10 mouse cellular contexts compared by ENCODE assay signal in genomic region chr11:46128548-46128945, GRCm38 (mm10). TPM values are rescaled to one million over a fixed set of nuclear protein-coding genes. Genes with fewer than 3 reads are reported as not detected.
DNase-seq lines count a peak whose midpoint lies in the region; ATAC-seq and TF ChIP-seq lines count a peak whose summit lies in the region.
"Had no signal": no experiment of that assay in that cellular context is flagged by ENCODE, and none has a peak within 500 bp of the region (broad histone marks: within the 10 kb centered on the region; RNA-seq: fewer than 3 reads in every experiment).

No protein-coding gene starts in this region.

- ATAC-seq in kidney, embryonic 16.5 days (ENCODE audit: low FRiP score, low TSS enrichment): no peak

- no peaks in the 10 kb centered on the region for H3K27me3 ChIP-seq in kidney, embryonic 16.5 days (ENCODE audit: insufficient read depth, low read length)
- H3K27me3 ChIP-seq: embryonic facial prominence, embryonic 13.5 days; neural tube, embryonic 12.5 days had no signal

- H3K27ac ChIP-seq in kidney, embryonic 16.5 days (ENCODE audit: low read length): no peak overlapping the region
- no peak overlapping the region for H3K27ac ChIP-seq in embryonic fibroblast, embryonic 13.5 days (ENCODE audit: insufficient read depth, low read length)
- H3K27ac ChIP-seq: embryonic facial prominence, embryonic 13.5 days; neural tube, embryonic 12.5 days had no signal

- peak; percentile 74 for DNase-seq in kidney, adult 18-20 months
- peak; percentile 88 for DNase-seq in adrenal gland, postnatal 10 days
- DNase-seq in heart, postnatal 36 days: peak; percentile 87 to 90
- peak; percentile 34 to 62 for DNase-seq in left cerebral cortex, postnatal 36 days (ENCODE audit: low spot score in 2 of 2)
- peak; percentile 3 to 79 for DNase-seq in natural killer cell, adult 2 months (ENCODE audit: low spot score in 2 of 2)
- peak; percentile 92 for DNase-seq in thymus, postnatal 4 days

- peaks cover 2% of the 10 kb centered on the region; the same call in 1 of the 2 replicates for H3K4me1 ChIP-seq in kidney, embryonic 16.5 days (ENCODE audit: insufficient read depth, low read length)
- no peaks in the 10 kb centered on the region for H3K4me1 ChIP-seq in embryonic fibroblast, embryonic 13.5 days (ENCODE audit: control insufficient read depth, insufficient read depth, low read length)
- H3K4me1 ChIP-seq: embryonic facial prominence, embryonic 13.5 days; neural tube, embryonic 12.5 days had no signal

- TF ChIP-seq CTCF in embryonic fibroblast, embryonic 13.5 days (IDR thresholded peaks at IDR 0.05; ENCODE audit: borderline replicate concordance, insufficient read depth, low read length): peak; percentile 36; the same call in 1 of the 2 replicates

- H3K36me3 ChIP-seq in kidney, embryonic 16.5 days (ENCODE audit: insufficient read depth, low read length): peaks cover 14% of the 10 kb centered on the region

- H3K9me3 ChIP-seq in kidney, embryonic 16.5 days (ENCODE audit: low read length): no peaks in the 10 kb centered on the region
- H3K9me3 ChIP-seq: embryonic facial prominence, embryonic 13.5 days; neural tube, embryonic 12.5 days had no signal

- no peak overlapping the region for H3K4me3 ChIP-seq in kidney, embryonic 16.5 days (ENCODE audit: low read length)
- no peak overlapping the region for H3K4me3 ChIP-seq in embryonic fibroblast, embryonic 13.5 days (ENCODE audit: insufficient read depth, low read length)
- H3K4me3 ChIP-seq: embryonic facial prominence, embryonic 13.5 days; neural tube, embryonic 12.5 days had no signal

- TF ChIP-seq POLR2A in embryonic fibroblast, embryonic 13.5 days (IDR thresholded peaks at IDR 0.05; ENCODE audit: low read depth, low read length): no peak

- H3K4me2 ChIP-seq in kidney, embryonic 16.5 days (replicated peaks; ENCODE audit: low read depth, low read length): no peak overlapping the region
- H3K4me2 ChIP-seq: embryonic facial prominence, embryonic 13.5 days; neural tube, embryonic 12.5 days had no signal

- intact Hi-C loops in heart, postnatal 36 days (cut with DNase I): loop anchor here (1.0 to 5.0 kb wide), 3 partner anchors 76 to 181 kb away; partner anchors contain the start of gene Gm12166
- intact Hi-C loops in left cerebral cortex, postnatal 36 days (cut with DNase I): loop anchor here (5.0 kb wide), 1 partner anchor 71 kb away; the partner anchor contains the start of gene Adam19

- no peak overlapping the region for H3K9ac ChIP-seq in kidney, embryonic 16.5 days (replicated peaks; ENCODE audit: low read length)
- H3K9ac ChIP-seq: embryonic facial prominence, embryonic 13.5 days; neural tube, embryonic 12.5 days had no signal

- WGBS in kidney, embryonic 16.5 days: 79% methylated on average over 9 of the region's 9 CpGs

RNA-seq across cellular contexts. Expression of gene Nipal4, which starts 37.8 kb away (rescaled TPM):
- polyA plus RNA-seq in kidney, embryonic 16.5 days (2015; fragmentation: Nextera tagmentation; extraction: Ambion mirVana): 0.59 and 1.4 TPM in 2 replicates
- total RNA-seq in adrenal gland, postnatal 10 days (2021): under 1 TPM in 1 of 2 experiments, not detected in 1; 0.12 TPM
- polyA plus RNA-seq in embryonic fibroblast, embryonic 13.5 days (2011; ENCODE audit: insufficient read length, low read depth, missing spikeins): 8.6 and 15.5 TPM in 2 replicates
- total RNA-seq in heart, postnatal 36 days (2021): under 1 TPM; 0.08 to 0.11 TPM
- total RNA-seq in left cerebral cortex, postnatal 36 days (2021): 1 to 10 TPM; 1.9 to 2.5 TPM

Comparison
In these comparisons a context has a peak if more than half of its experiments do, and no peak if none do; other contexts are left out.
1. DNase-seq: peak in every context shown above with its lines; median percentile 92 in thymus, postnatal 4 days; 88 in heart, postnatal 36 days; 88 in adrenal gland, postnatal 10 days; 74 in kidney, adult 18-20 months; 48 in left cerebral cortex, postnatal 36 days; 41 in natural killer cell, adult 2 months.